Mouse (Mus musculus) limb, embryonic 14.5 days (tissue): Measurements from ENCODE around the gene Mkrn3. TPM values are rescaled to one million over a fixed set of nuclear protein-coding genes. Genes with fewer than 3 reads are reported as not detected.
A peak's percentile ranks its signal among the peaks of the same experiment; 100 is the strongest.

Source experiments
- ATAC-seq: fragments of 200-750 bp; cut with Nextera tagmentation; 2 replicates; pipeline ENCODE4 v1.8.0; 2017; ENCODE audit warnings: low read depth, moderate number of reproducible peaks, moderate TSS enrichment; ENCODE audit not compliant: low FRiP score
- DNase-seq: peaks from one replicate; pipeline ENCODE4 v3.0.0-alpha.2; 2015; ENCODE audit warnings: low spot score
- H3K27ac ChIP-seq: fragments of 300-500 bp; sonication (generic); replicated peaks from 2 replicates; pipeline ENCODE4 v1.5.1; 2014; ENCODE audit warnings: low read depth, mild to moderate bottlenecking, low read length, moderate library complexity, mixed read lengths
- H3K27me3 ChIP-seq: fragments of 300-500 bp; sonication (generic); 2 replicates; pipeline ENCODE4 v1.6.1; 2014; ENCODE audit warnings: low read length, mixed read lengths; ENCODE audit not compliant: control insufficient read depth, insufficient read depth
- H3K36me3 ChIP-seq: fragments of 300-500 bp; sonication (generic); 2 replicates; pipeline ENCODE4 v1.6.1; 2014; ENCODE audit warnings: mild to moderate bottlenecking, low read length, moderate library complexity, mixed read lengths; ENCODE audit not compliant: control insufficient read depth, insufficient read depth
- H3K4me1 ChIP-seq: fragments of 300-500 bp; sonication (generic); 2 replicates; pipeline ENCODE4 v1.6.1; 2014; ENCODE audit warnings: antibody characterized with exemption, low read length, mixed read lengths; ENCODE audit not compliant: control insufficient read depth, insufficient read depth
- H3K4me2 ChIP-seq: fragments of 300-500 bp; sonication (generic); replicated peaks from 2 replicates; pipeline ENCODE4 v1.6.1; 2014; ENCODE audit warnings: low read depth, mild to moderate bottlenecking, low read length, moderate library complexity; ENCODE audit not compliant: severe bottlenecking
- H3K4me3 ChIP-seq: fragments of 300-500 bp; sonication (generic); replicated peaks from 2 replicates; pipeline ENCODE4 v1.5.1; 2014; ENCODE audit warnings: low read length
- H3K9ac ChIP-seq: fragments of 300-500 bp; sonication (generic); 2 replicates; pipeline ENCODE4 v1.6.1; 2014; ENCODE audit warnings: mild to moderate bottlenecking, low read depth, low read length, moderate library complexity; ENCODE audit not compliant: severe bottlenecking
- H3K9me3 ChIP-seq: fragments of 300-500 bp; sonication (generic); 2 replicates; pipeline ENCODE4 v1.6.1; 2016; ENCODE audit warnings: low read length; ENCODE audit not compliant: control insufficient read depth
- POLR2A ChIP-seq: fragments of 200-500 bp; IDR thresholded peaks from 2 replicates; pipeline ENCODE4 v1.8.0; 2012; ENCODE audit warnings: inconsistent platforms, mild to moderate bottlenecking, moderate library complexity, borderline replicate concordance; ENCODE audit not compliant: insufficient read depth, insufficient read length; ENCODE audit errors: extremely low read depth
- WGBS: fragments of 180-500 bp; shearing (Covaris S2); extraction: QIAGEN DNeasy Blood & Tissue Kit; methylation state at CpG from one replicate; pipeline ENCODE4 v1.1.7; 2014; 5-methylcytosine and 5-hydroxymethylcytosine counted together
- polyA plus RNA-seq, 2 experiments: library from polyadenylated mRNA; depleted of rRNA in 1 of 2; stranded (reverse) in 1 of 2; unstranded in 1 of 2; fragments of >200 nt; fragmentation: Nextera tagmentation in 1 of 2; extraction: Ambion mirVana in 1 of 2; gene quantifications; 2 replicates each; pipeline versions ENCODE4 v1.2.1 to v1.2.3; 2012 to 2014

Gene Mkrn3
- polyA plus RNA-seq, 2 experiments: 6.5 to 7.4 TPM

DNA sequence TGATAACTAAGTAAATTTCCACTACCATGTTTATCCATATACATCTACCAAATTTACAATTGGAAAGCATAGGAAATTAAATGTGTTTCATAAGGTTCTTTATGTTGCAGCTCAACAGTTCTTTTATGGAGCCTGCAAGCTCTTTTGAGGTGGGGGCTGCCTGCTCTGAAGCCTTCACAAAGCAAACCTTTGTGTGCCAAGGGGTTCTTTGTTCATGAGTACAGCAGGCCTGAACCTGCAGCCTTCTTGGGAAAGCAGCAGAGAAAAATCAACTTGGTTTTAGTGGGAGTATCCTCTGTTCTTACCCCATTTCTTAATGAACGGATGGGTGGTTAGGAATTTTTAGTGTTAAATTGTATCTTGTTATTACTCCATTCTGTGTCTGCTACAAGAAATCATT, 4.7 kb downstream of the Mkrn3 start:
- H3K9me3 ChIP-seq: 0 out of 2 replicates have a peak, but pooled peaks cover 8% of the 10 kb centered on the region
- H3K9ac ChIP-seq: no peak overlapping the region
- DNase-seq (no peak), ATAC-seq (no peak)
- no peak overlapping the region for H3K4me2 ChIP-seq
- peaks cover 3% of the 10 kb centered on the region; the same call in 1 of the 2 replicates for H3K4me1 ChIP-seq
- TF ChIP-seq POLR2A: no peak
- H3K27me3 ChIP-seq: no peaks in the 10 kb centered on the region
- 59% methylated on average over 1 of the region's 1 CpGs for WGBS
- H3K4me3 ChIP-seq: no peak overlapping the region
- no peak overlapping the region for H3K27ac ChIP-seq
- no peaks in the 10 kb centered on the region for H3K36me3 ChIP-seq

DNA sequence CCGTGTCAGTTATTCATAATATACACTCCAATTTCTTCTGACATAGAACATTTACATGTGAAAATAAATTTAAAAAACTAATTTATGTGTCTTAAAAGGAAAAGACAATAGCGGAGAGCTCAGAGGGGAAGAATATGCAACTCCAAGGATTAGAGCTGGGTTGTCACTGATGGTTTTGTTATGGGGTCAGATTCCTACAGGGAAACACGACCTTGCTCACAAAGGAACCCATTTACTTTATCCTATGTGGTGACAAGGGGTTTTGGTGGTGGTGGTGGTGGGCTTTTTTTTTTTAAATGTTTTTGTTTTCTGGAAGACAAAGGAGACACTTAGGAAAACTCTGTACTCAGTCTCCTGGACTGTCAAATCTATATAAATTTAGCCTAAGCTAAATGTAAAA, 12.1 kb downstream of the Mkrn3 start:
- TF ChIP-seq POLR2A: no peak
- no peak for DNase-seq
- WGBS: 48% methylated on average over 3 of the region's 3 CpGs
- Histone ChIP-seq H3K4me3 (no peak overlapping the region), H3K36me3 (no peaks in the 10 kb centered on the region), H3K27ac (no peak overlapping the region), H3K9ac (no peak overlapping the region), H3K9me3 (no peaks in the 10 kb centered on the region), H3K27me3 (no peaks in the 10 kb centered on the region), H3K4me2 (no peak overlapping the region), H3K4me1 (no peaks in the 10 kb centered on the region)
- no peak for ATAC-seq

DNA sequence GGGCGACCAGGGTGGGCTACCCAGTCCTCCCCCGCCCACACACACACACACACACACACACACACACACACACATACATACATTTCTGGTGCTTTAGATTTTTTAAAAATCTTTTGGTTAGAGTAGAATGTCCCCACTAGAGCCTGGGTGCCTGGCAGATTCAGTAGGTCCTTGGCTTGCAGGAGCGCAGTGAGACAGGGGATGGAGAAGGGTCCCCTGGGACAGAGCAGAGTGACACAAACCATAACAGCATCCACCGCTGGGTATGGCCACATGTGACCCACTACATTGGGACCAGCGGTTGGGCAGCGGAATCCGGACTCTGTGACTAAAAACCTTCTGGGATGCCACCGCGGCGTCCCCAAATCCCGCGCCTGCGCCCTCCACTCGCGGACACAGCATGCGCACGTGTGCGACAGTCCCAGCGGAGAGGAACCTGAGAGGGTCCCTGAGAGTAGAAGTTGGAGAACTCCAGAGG, 13.3 kb downstream of the Mkrn3 start:
- no peaks in the 10 kb centered on the region for H3K27me3 ChIP-seq
- DNase-seq (no peak), ATAC-seq (0 out of 2 replicates have a peak, but pooled peaks have one; percentile 19)
- no peak overlapping the region for H3K9ac ChIP-seq
- TF ChIP-seq POLR2A: no peak
- no peaks in the 10 kb centered on the region for H3K4me1 ChIP-seq
- no peak overlapping the region for H3K27ac ChIP-seq
- H3K4me3 ChIP-seq: peak overlapping the region; percentile 24
- no peaks in the 10 kb centered on the region for H3K36me3 ChIP-seq
- H3K4me2 ChIP-seq: peak overlapping the region; percentile 32
- no peaks in the 10 kb centered on the region for H3K9me3 ChIP-seq
- 40% methylated on average over 18 of the region's 19 CpGs for WGBS

DNA sequence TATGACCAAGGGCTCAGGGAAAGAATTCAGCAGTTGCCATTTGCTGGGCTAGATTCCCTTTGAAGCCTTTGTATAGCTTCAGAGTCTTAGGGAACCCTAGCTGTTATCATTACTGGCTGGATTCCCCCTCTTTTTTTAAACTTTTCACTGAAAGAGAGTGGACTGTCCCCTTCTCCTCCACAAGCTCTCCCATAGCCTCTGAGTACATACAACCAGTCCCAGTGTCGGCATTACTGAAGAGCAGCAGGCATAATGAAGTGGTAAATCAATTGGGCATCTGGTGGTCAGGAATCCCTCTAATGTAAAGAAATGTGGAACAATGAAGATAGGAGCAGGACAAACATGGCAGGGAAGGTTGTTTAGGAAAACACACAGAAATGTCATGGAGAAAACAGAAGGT, 27.7 kb downstream of the Mkrn3 start:
- no peak overlapping the region for H3K9ac ChIP-seq
- H3K27ac ChIP-seq: no peak overlapping the region
- H3K4me2 ChIP-seq: no peak overlapping the region
- 55% methylated on average over 1 of the region's 1 CpGs for WGBS
- no peak for TF ChIP-seq POLR2A
- no peaks in the 10 kb centered on the region for H3K27me3 ChIP-seq
- H3K4me3 ChIP-seq: no peak overlapping the region
- H3K36me3 ChIP-seq: no peaks in the 10 kb centered on the region
- ATAC-seq (no peak), DNase-seq (no peak)
- H3K4me1 ChIP-seq: no peaks in the 10 kb centered on the region
- no peaks in the 10 kb centered on the region for H3K9me3 ChIP-seq

DNA sequence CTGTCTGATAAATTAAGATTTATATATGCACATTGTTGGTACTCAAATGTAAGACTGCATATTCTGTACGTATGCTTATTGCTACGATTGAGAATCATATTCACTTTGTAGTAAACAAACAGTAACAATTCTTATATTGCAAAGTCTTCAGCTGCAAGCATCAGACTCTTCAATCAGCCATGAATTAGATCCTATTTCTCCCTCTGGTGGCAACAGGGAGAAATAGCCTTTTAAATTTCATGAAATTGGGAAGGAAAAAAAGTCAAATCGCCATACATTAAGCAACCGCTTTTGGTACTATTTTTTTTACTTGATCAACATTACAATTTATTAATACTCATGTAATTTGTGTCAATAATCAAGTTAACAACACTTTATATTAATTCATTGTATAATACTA, 31.6 kb downstream of the Mkrn3 start:
- no peak for DNase-seq
- H3K4me2 ChIP-seq: no peak overlapping the region
- no peak for TF ChIP-seq POLR2A
- no peak overlapping the region for H3K9ac ChIP-seq
- 45% methylated on average over 4 of the region's 4 CpGs for WGBS
- no peaks in the 10 kb centered on the region for H3K9me3 ChIP-seq
- no peak for ATAC-seq
- H3K4me1 ChIP-seq: no peaks in the 10 kb centered on the region
- H3K27me3 ChIP-seq: no peaks in the 10 kb centered on the region
- H3K27ac ChIP-seq: no peak overlapping the region
- no peak overlapping the region for H3K4me3 ChIP-seq
- H3K36me3 ChIP-seq: no peaks in the 10 kb centered on the region

DNA sequence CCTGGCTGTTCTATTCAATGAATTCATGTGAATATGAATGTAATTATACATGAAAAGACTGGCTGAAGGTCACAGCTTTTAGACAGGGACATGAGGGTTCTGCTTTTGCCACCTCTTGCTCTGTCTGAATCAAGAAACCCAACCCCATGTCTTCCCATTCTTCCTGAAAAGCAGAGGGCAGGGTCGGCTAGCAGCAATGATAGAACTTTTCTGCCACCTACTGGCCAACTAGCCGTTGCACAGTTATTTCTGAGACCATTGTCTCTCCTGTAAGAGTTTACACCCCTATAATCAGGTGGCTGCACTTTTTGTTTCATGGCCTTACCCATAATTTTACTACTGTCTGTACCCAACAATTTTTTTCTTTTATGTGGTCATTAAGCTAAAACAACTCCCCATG, 37.5 kb downstream of the Mkrn3 start:
- Histone ChIP-seq H3K27me3 (no peaks in the 10 kb centered on the region), H3K4me1 (no peaks in the 10 kb centered on the region), H3K9ac (no peak overlapping the region), H3K36me3 (no peaks in the 10 kb centered on the region), H3K4me2 (no peak overlapping the region), H3K9me3 (peaks cover 7% of the 10 kb centered on the region; the same call in 1 of the 2 replicates), H3K4me3 (no peak overlapping the region), H3K27ac (no peak overlapping the region)
- no peak for TF ChIP-seq POLR2A
- WGBS: 3% methylated on average over 2 of the region's 2 CpGs
- peak; percentile 72 for ATAC-seq
- DNase-seq: peak; percentile 75
